Mouse (Mus musculus) E14TG2a.4 (cell line): ENCODE results near the gene Rps6kb2.

ENCODE experiments used
- CTCF ChIP-seq: conservative IDR thresholded peaks from 2 replicates; pipeline ENCODE4 v1.5.1; 2014; ENCODE audit warnings: low read length
- NANOG ChIP-seq: IDR thresholded peaks from 2 replicates; pipeline ENCODE4 v1.6.1; 2014; ENCODE audit warnings: borderline replicate concordance, low read length, mixed read lengths
- POU5F1 ChIP-seq: IDR thresholded peaks from 2 replicates; pipeline ENCODE4 v1.6.1; 2014; ENCODE audit warnings: low read length, borderline replicate concordance

DNA sequence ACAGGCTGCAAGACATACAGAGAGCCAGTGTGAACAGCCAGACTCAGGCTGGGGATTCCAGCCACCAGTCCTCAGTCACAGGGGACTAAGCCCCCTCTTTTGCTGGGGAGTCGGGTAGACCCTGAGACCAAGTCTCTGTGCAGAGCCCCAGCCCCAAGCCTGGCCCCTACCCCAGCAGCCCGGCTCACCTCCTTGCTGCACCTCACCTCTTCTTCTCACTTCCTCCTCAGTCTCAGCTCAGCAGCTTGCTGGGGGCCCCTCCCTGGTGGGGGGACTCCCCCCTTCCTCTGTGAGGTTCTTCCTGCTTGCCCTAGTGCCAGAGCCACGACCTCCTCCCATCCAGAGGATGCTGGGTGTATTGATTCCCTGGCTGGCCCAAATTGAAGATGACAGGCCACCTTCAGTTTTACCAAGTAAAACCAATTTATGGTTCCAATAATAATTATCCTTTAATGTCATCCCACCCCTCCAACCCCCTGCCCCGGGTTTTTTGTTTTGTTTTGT, 27.7 kb upstream of the Rps6kb2 start, which contains the start of gene Tbc1d10c:
- TF ChIP-seq CTCF (no peak), POU5F1 (no peak), NANOG (no peak)
